Mouse (Mus musculus): ENCODE data around the gene Rptor. TPM values are rescaled to one million over a fixed set of nuclear protein-coding genes. Genes with fewer than 3 reads are reported as not detected.
"Not testable (repeated sequence)": the region's sequence is repeated elsewhere in the genome, so short reads cannot be mapped to it uniquely, and the experiment has no call there.

The Rptor gene
- polyA plus RNA-seq, 1 experiment from 2014 or later = 18.6 TPM

GRCm38 (mm10) chr11:119653336-119653735 is 50.6 kb downstream of the Rptor start:
- 96% methylated on average over 2 of the region's 9 CpGs for WGBS (ENCODE audit: missing documents)

GRCm38 (mm10) chr11:119657534-119657933 is 54.8 kb downstream of the Rptor start:
- Histone ChIP-seq H3K4me3 (ENCODE audit: inconsistent target) (no peak overlapping the region), H3K36me3 (ENCODE audit: inconsistent target) (no peaks in the 10 kb centered on the region), H3K79me2 (ENCODE audit: inconsistent target) (peaks cover 54% of the 10 kb centered on the region), H3K27ac (no peak overlapping the region)
- WGBS (ENCODE audit: missing documents) = 98% methylated on average over 5 of the region's 6 CpGs

More at GRCm38 (mm10) chr11:119653336-119653735, 50.6 kb downstream of the Rptor start:
- Histone ChIP-seq H3K79me2 (ENCODE audit: inconsistent target) (peaks cover 73% of the 10 kb centered on the region), H3K4me3 (ENCODE audit: inconsistent target) (no peak overlapping the region), H3K36me3 (ENCODE audit: inconsistent target) (no peaks in the 10 kb centered on the region), H3K27ac (no peak overlapping the region)

- no peaks in the 10 kb centered on the region for H3K36me3 ChIP-seq (ENCODE audit: inconsistent target)
- H3K79me2 ChIP-seq (ENCODE audit: inconsistent target) = peaks cover 61% of the 10 kb centered on the region
- 95% methylated on average over 3 of the region's 3 CpGs for WGBS (ENCODE audit: missing documents)
- H3K27ac ChIP-seq = no peak overlapping the region
- H3K4me3 ChIP-seq (ENCODE audit: inconsistent target) = no peak overlapping the region
Measured at GRCm38 (mm10) chr11:119659296-119659695, 56.6 kb downstream of the Rptor start.

GRCm38 (mm10) chr11:119661479-119661878 is 58.8 kb downstream of the Rptor start:
- not testable (repeated sequence) for H3K4me3 ChIP-seq (ENCODE audit: inconsistent target); H3K27ac ChIP-seq; H3K36me3 ChIP-seq (ENCODE audit: inconsistent target)
- 64% methylated on average over 3 of the region's 4 CpGs for WGBS (ENCODE audit: missing documents)
- H3K79me2 ChIP-seq (ENCODE audit: inconsistent target) = peaks cover 66% of the 10 kb centered on the region

GRCm38 (mm10) chr11:119663876-119664275 is 61.2 kb downstream of the Rptor start:
- no peak overlapping the region for H3K4me3 ChIP-seq (ENCODE audit: inconsistent target)
- H3K36me3 ChIP-seq (ENCODE audit: inconsistent target) = no peaks in the 10 kb centered on the region
- H3K27ac ChIP-seq = no peak overlapping the region
- 96% methylated on average over 2 of the region's 2 CpGs for WGBS (ENCODE audit: missing documents)
- H3K79me2 ChIP-seq (ENCODE audit: inconsistent target) = peaks cover 84% of the 10 kb centered on the region

GRCm38 (mm10) chr11:119664678-119665307 is 62.1 kb downstream of the Rptor start:
- Histone ChIP-seq H3K27ac (no peak overlapping the region), H3K36me3 (ENCODE audit: inconsistent target) (no peaks in the 10 kb centered on the region), H3K4me3 (ENCODE audit: inconsistent target) (no peak overlapping the region), H3K79me2 (ENCODE audit: inconsistent target) (peaks cover 84% of the 10 kb centered on the region)
- 92% methylated on average over 10 of the region's 10 CpGs for WGBS (ENCODE audit: missing documents)

- peaks cover 85% of the 10 kb centered on the region for H3K79me2 ChIP-seq (ENCODE audit: inconsistent target)
- H3K4me3 ChIP-seq (ENCODE audit: inconsistent target) = no peak overlapping the region
- no peak overlapping the region for H3K27ac ChIP-seq
- no peaks in the 10 kb centered on the region for H3K36me3 ChIP-seq (ENCODE audit: inconsistent target)
- WGBS (ENCODE audit: missing documents) = 98% methylated on average over 5 of the region's 5 CpGs
Measured at GRCm38 (mm10) chr11:119665308-119665702, 62.6 kb downstream of the Rptor start.

- Histone ChIP-seq H3K36me3 (ENCODE audit: inconsistent target) (no peaks in the 10 kb centered on the region), H3K79me2 (ENCODE audit: inconsistent target) (peaks cover 81% of the 10 kb centered on the region), H3K4me3 (ENCODE audit: inconsistent target) (no peak overlapping the region), H3K27ac (no peak overlapping the region)
- 97% methylated on average over 2 of the region's 2 CpGs for WGBS (ENCODE audit: missing documents)
Measured at GRCm38 (mm10) chr11:119666567-119667108, 63.9 kb downstream of the Rptor start.

- H3K36me3 ChIP-seq (ENCODE audit: inconsistent target) = no peaks in the 10 kb centered on the region
- H3K79me2 ChIP-seq (ENCODE audit: inconsistent target) = peaks cover 78% of the 10 kb centered on the region; the same call in 1 of the 2 replicates
- WGBS (ENCODE audit: missing documents) = 29% methylated on average over 11 of the region's 11 CpGs
- H3K27ac ChIP-seq = no peak overlapping the region
- no peak overlapping the region for H3K4me3 ChIP-seq (ENCODE audit: inconsistent target)
Measured at GRCm38 (mm10) chr11:119670690-119671666, 68.3 kb downstream of the Rptor start.

GRCm38 (mm10) chr11:119672041-119672440 is 69.3 kb downstream of the Rptor start:
- Histone ChIP-seq H3K36me3 (ENCODE audit: inconsistent target) (no peaks in the 10 kb centered on the region), H3K4me3 (ENCODE audit: inconsistent target) (no peak overlapping the region), H3K79me2 (ENCODE audit: inconsistent target) (peaks cover 74% of the 10 kb centered on the region; the same call in 1 of the 2 replicates), H3K27ac (no peak overlapping the region)
- WGBS (ENCODE audit: missing documents) = 96% methylated on average over 2 of the region's 2 CpGs

- H3K36me3 ChIP-seq (ENCODE audit: inconsistent target) = no peaks in the 10 kb centered on the region
- H3K27ac ChIP-seq = no peak overlapping the region
- H3K4me3 ChIP-seq (ENCODE audit: inconsistent target) = no peak overlapping the region
- WGBS (ENCODE audit: missing documents) = 88% methylated on average over 4 of the region's 4 CpGs
- H3K79me2 ChIP-seq (ENCODE audit: inconsistent target) = peaks cover 69% of the 10 kb centered on the region
Measured at GRCm38 (mm10) chr11:119672775-119673174, 70.1 kb downstream of the Rptor start.

GRCm38 (mm10) chr11:119674835-119675234 is 72.1 kb downstream of the Rptor start:
- WGBS (ENCODE audit: missing documents) = 78% methylated on average over 4 of the region's 4 CpGs
- Histone ChIP-seq H3K79me2 (ENCODE audit: inconsistent target) (peaks cover 70% of the 10 kb centered on the region), H3K4me3 (ENCODE audit: inconsistent target) (no peak overlapping the region), H3K27ac (no peak overlapping the region), H3K36me3 (ENCODE audit: inconsistent target) (no peaks in the 10 kb centered on the region)

GRCm38 (mm10) chr11:119675546-119675945 is 72.8 kb downstream of the Rptor start:
- Histone ChIP-seq H3K27ac (no peak overlapping the region), H3K4me3 (ENCODE audit: inconsistent target) (no peak overlapping the region), H3K36me3 (ENCODE audit: inconsistent target) (no peaks in the 10 kb centered on the region), H3K79me2 (ENCODE audit: inconsistent target) (peaks cover 74% of the 10 kb centered on the region)
- WGBS (ENCODE audit: missing documents) = 94% methylated on average over 6 of the region's 6 CpGs

GRCm38 (mm10) chr11:119676751-119677411 is 74.2 kb downstream of the Rptor start:
- peak overlapping the region; percentile 62 for H3K27ac ChIP-seq
- WGBS (ENCODE audit: missing documents) = 22% methylated on average over 7 of the region's 7 CpGs
- peaks cover 87% of the 10 kb centered on the region for H3K79me2 ChIP-seq (ENCODE audit: inconsistent target)
- no peaks in the 10 kb centered on the region for H3K36me3 ChIP-seq (ENCODE audit: inconsistent target)
- no peak overlapping the region for H3K4me3 ChIP-seq (ENCODE audit: inconsistent target)

Measured in macrophage (primary cell).